Mouse (Mus musculus): ENCODE data around the gene Theg.

Gene Theg

GRCm38 (mm10) chr10:79594111-79594510 lies 7.0 kb upstream of the Theg start:
- no peak for DNase-seq

DNA sequence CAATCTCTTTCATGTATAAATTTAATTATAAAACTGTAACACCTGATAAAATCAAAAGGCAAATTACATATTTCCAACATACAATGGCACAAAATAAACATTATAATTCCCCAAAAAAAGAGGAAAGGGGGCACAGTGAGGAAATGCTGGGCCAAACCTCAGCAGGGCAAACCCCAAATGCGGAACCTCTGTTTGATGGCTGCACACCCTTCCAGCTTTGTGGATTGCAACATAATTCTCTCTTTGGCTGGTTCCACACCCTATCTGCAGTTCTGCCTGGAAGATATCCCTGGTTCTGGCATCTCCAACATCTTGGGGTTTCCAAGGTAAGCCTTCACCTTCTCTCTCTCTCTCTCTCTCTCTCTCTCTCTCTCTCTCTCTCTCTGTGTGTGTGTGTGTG lies 3.6 kb upstream of the Theg start:
- no peak for DNase-seq

GRCm38 (mm10) chr10:79587752-79588126 lies 608 bp upstream of the Theg start:
- no peak for DNase-seq

DNA sequence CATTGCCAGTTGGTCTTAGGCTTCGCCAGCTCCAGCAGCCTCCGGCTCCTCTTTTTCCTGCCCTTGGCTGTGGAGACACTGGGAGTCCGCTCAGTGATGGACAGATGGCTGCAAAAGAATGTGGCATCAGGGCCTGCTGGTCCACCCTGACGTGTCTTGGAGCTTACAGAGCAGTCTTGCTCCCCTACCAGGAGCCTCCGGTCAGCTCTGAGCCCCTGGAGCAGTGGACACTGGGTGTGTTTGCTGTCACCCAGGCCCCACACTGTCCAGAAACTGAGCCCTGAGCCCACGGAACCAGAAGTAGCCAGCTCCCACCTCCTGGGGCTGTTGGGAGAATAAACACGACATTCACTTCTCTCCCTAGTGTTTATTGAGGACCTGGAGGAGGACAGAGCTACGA lies 888 bp downstream of the Theg start:
- peak; percentile 66 for DNase-seq

DNA sequence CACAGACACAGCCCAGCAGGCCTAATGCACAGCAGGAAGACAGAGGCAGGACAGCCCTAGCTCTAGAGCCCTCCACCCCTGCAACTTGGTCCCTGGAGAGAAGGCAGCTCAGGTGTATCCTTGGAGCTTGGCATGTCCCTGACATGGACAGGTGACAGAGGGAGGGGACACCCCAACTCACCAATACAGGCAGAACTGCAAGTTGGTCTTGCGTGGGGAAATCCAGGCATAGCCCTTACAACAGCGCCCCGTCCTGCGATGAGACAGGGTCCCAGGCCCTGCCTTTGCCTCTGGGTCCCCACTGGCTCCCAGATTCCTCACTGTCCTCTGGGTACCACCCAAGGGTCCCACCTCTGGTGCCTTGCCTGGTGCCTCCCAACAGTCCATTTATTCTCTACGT lies 1.4 kb downstream of the Theg start:
- peak; percentile 81 for DNase-seq

DNA sequence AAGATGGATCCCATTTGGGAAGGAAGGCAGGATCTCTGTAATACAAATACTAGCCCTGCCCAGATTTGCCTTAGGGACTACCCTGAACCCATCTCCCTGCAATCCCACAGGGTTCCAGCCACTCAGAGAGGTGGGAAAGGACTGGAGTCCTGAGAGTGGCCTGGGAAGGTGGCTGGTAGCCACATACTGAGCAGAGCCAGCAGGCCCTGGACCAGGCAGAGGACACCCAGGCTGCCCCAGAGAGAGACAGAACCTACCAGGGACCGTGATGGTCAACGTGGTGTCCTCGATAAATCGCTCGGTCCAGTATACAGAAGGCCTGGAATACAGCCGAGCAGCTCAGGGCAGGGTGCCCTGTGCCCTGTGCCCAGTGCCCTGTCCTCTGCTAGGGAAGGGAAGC lies 2.0 kb downstream of the Theg start:
- DNase-seq = peak; percentile 88

DNA sequence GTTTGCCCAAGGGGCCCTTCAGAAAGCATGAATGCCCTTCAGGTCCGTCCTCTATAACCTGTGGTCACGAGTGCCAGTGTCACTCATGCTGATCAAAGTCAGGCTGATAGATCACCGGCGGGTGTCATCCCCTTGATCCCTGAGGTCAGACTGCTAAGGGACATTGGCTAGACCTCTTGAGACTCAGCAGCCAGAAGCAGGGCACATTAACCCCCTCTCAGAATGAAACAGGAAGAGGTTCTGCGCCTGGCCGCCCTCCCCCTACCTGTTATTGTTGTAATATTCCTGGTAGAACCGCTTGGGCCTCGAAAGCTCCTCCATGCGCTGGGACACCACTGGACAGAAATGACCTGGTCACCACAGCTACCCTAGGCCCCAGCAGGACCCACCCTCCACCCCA lies 2.7 kb downstream of the Theg start:
- peak; percentile 84 for DNase-seq

DNA sequence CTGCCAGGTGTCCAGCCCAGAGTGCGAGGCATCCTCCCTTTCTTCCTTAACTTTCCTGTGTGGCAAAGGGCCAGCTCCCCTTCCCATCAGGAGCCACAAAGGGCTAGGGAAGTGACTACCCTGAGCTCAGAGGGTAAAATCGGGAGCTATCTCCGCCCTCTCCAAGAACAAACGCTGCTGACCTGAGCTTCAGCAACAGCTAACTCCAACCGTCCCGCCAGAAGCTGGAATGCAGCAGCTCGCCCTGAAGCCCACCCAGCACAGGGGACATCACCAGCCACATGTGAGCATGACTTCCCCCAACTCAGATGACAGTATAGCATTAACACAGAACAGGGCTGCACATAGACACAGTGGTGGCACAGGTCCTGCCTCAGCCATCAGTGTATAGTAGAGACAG lies 3.1 kb downstream of the Theg start:
- no peak for DNase-seq

GRCm38 (mm10) chr10:79581501-79581900 lies 5.6 kb downstream of the Theg start:
- DNase-seq = peak; percentile 82

GRCm38 (mm10) chr10:79580811-79581210 lies 6.3 kb downstream of the Theg start:
- DNase-seq = peak; percentile 50

- DNase-seq = peak; percentile 72
These were observed 6.8 kb downstream of the Theg start for GRCm38 (mm10) chr10:79580356-79580755.

GRCm38 (mm10) chr10:79579781-79580180 lies 7.3 kb downstream of the Theg start:
- DNase-seq = peak; percentile 74

DNA sequence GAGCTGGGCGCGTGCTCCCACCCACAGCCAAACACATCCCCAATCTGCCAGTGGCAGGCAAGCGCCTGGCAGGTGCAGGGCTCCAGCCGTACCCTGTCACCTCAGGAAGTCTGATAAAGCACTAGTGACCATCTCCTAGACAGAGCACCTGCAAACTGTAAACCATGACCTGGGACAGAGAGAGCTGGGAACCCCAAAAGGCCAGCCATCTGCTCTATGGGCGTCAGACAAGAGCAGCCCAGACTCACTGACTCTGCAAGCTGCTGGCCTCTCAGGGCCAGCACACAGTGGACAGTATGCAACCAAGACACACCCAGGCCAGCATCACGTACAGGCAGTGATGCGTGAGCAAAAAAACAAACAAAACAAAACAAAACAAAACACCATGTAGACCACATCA lies 8.2 kb downstream of the Theg start:
- peak; percentile 73 for DNase-seq

DNA sequence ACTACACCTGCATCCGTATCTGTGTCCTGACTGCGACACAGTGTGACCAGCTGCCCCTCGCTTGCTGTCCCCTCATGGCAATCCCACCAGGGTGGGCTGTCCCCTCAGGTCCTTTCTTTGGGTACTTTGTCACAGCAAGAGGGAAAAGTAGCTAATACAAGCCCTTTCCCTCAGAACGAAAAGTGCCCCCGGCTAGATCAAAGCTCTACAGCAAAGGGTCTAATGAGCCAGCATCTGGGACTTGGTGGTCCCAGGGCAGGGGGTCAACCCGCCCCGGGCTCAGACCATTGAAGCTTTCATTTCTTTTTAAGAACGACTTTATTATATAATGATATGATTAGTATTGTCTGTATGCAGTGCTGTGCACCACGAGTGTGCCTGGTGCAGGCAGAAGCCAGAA lies 8.9 kb downstream of the Theg start:
- DNase-seq = peak; percentile 68

- peak; percentile 80 for DNase-seq
These were observed 9.8 kb downstream of the Theg start for GRCm38 (mm10) chr10:79577376-79577775.

DNA sequence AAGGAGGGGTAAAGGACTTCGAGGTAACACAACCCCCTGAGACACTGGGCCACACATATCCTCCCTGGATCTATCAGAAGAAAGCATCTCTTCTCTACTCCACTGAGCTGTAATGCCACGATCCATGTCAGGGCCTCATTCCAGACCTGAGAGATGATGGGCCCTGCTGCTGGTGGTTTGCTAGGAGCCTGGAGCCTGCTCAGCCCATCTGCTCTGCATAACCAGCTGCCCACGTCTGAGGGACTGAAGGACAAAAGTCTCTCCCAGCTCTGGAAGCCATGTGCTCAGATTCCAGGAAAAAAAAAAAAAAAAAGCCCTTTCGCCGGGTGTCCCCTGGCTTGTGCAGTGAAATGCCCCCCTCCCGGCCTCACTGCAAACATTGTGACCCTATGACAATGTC lies 11.4 kb downstream of the Theg start:
- peak; percentile 58 for DNase-seq

- DNase-seq = peak; percentile 64
These were observed 12.3 kb downstream of the Theg start for GRCm38 (mm10) chr10:79574796-79575195.

DNA sequence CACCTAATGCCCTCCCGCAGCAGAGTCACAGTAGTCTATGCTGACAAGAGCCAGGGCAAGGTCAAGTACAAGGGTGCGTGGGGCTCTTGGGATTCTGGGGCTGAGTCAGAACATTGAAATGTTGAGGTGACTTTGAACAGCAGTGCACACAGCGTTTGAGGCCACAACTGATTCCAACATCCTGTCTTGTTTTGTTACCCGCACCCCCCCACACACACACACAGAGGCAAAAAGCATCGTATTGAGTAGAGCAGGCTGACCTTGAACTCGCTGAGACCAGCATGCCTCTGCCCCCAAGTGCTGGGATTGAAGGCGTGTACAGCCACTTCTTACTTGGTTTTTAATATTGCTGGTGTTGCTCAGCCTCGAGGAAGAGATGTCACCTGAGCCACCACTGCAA lies 12.8 kb downstream of the Theg start:
- DNase-seq = peak; percentile 36

DNA sequence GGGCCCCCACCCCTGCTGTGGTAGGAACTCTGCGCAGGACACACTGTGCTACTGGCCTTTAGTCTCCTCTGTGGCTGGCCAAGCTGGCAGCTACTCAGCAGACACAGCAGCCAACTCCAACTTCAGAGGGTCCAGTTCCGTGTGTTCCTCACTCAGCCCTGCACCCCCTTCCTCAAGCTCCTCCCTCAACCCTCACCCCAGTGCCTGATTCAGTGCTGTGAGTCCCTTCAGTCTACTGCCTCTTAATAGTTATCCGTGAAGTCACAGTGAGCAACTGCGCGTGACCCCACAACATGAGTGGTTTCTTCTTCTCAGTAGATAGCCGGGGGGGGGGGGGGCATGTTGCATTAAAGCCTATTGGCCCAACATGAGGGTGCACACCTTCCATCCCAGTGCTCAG lies 13.5 kb downstream of the Theg start:
- peak; percentile 75 for DNase-seq

DNA sequence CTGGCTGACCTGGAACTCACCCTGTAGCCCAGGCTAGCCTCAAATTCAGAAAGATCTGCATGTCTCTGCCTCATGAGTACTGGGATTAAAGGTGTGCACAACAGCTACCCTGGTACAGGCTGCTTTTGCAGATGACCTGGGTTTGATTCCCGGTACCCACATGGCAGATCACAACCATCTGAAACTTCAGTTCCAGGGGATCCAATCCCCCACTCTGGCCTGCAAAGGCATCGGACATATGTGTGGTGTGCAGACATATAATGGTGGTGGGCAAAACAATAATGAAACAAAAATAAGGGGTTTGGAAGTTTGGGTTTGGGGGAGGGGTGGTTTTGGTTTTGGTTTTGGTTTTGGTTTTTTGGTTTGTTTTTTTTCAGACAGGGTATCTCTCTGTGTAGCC lies 15.8 kb downstream of the Theg start:
- peak; percentile 55 for DNase-seq

GRCm38 (mm10) chr10:79569921-79570320 lies 17.2 kb downstream of the Theg start:
- peak; percentile 61 for DNase-seq

DNA sequence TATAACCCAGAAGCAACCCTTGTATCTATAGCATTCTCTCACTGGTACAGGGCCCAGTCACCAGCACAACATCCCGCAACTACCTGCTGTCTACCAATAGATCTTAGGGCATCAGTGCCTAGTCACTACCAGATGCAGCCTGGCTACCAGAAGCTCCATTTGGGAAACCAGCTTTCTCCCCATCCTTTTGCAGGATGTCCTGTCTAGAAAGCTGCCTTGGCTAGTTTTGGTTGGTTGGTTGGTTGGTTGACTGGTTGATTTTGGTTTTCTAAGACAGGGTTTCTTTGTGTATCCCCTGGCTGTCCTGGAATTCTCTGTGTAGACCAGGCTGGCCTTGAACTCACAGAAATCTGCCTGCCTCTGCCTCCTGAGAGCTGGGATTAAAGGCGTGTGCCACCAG lies 27.4 kb downstream of the Theg start:
- peak; percentile 77 for DNase-seq

GRCm38 (mm10) chr10:79557496-79557895 lies 29.6 kb downstream of the Theg start:
- peak; percentile 56 for DNase-seq

- peak; percentile 72 for DNase-seq
These were observed 30.2 kb downstream of the Theg start for GRCm38 (mm10) chr10:79556951-79557350.

GRCm38 (mm10) chr10:79555238-79555724 lies 31.9 kb downstream of the Theg start:
- DNase-seq = no peak
